Mouse (Mus musculus) thymus, postnatal 36 days (tissue): ENCODE results near the gene Hspb3.
A peak's percentile ranks its signal among the peaks of the same experiment; 100 is the strongest.

ENCODE experiments used
- DNase-seq, 2 experiments: peaks; one replicate each; pipeline ENCODE4 v3.0.0; 2022; ENCODE audit warnings: mixed read lengths in 2 of 2

Gene Hspb3

DNA sequence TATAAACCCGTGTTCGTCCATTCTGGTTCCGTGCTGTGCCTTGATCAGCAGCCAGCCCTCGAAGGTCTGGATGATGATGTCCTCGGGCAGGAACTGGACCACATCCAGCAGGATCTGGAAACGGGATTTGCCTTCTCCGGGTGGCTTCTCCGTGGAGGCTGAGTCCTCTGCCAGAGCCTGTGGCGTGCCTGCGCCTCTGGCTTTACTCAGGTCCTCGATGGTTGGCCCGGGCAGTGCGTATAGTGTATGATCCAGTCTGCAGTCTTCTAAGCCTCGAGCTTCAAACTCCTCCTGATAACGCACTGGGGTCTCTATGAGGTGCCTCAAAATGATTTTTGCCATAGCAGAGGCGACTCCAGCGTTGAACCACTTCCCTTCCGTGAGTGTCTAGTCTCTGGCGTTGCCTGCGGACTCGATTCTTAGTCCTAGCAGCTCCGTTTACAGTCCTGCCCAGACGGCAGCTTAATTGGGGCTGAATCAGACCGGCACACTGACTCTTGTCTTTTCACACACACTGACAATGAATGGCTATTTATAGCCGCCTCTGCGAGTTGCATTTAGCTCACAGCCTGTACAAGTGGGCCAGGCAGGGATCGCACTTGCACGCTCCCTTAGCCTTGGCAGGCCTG, at the start of gene Hspb3:
Hspb3 (minus strand) TSS at position 526 of the 629 bp plus-strand sequence.
- no peak for DNase-seq

- DNase-seq: no peak
These were observed 49.7 kb upstream of the Hspb3 start for GRCm38 (mm10) chr13:113713186-113713585.

DNA sequence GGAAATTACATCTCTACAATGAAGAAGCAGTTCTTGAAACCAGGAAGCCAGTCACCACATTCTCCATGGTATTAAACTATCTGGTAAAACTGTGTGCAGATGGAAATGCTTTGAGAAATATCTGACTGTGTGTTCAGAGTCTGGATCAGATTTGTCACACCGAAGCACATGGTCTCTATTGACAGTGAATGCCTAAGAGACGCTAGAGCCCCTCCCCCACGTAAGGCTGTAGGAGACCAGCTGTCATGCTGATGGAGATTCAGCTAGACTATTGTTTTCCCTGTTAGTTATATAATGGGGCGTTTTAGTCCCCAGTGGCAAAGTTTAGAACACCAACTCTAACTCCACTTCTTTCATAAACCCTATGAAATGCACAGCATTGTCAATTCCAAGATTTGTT, 42.7 kb upstream of the Hspb3 start:
- DNase-seq: no peak

- no peak for DNase-seq
These were observed 37.7 kb upstream of the Hspb3 start for GRCm38 (mm10) chr13:113701185-113701584.

DNA sequence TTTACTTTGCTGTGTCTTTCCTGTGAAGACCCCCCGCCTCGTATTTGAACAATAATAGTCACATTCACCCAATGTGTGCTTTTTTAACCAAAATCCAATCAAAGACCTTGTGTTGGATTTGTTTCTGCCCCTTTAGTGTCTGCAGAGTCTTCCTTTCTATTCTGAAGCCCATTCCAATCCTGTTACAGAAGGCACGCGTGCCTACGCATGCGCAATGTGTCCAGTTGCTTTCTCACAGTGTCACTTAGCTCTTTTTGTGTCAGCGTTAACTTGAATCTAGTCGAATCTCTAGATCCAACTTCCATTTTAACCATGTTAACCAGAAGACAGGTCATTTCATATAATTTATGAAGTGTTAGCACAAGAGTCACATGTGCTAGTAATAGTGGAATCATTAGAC, 36.5 kb upstream of the Hspb3 start:
- DNase-seq: no peak

DNA sequence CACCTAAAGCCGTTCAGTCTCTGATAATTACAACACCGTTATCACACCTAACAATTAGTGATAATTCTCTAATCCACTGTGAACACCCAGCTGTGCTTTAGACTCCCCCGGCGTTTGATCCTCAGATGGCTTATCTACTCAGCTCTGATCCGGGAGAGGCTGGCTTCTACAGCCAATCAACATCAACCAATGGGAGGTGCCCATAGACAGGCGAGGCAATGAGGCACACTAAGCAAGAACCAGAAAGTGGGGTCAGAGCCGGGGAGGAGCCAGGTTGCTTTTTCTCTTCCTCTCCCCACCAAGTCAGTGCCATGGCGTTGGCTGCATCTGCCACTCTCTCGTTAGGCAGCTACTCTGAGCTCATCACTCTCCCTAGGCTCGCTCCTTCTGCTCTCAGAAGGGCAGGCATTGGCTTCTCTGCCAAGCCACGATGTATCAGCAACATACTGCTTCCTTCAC, 36.0 kb upstream of the Hspb3 start:
- DNase-seq: no peak

DNA sequence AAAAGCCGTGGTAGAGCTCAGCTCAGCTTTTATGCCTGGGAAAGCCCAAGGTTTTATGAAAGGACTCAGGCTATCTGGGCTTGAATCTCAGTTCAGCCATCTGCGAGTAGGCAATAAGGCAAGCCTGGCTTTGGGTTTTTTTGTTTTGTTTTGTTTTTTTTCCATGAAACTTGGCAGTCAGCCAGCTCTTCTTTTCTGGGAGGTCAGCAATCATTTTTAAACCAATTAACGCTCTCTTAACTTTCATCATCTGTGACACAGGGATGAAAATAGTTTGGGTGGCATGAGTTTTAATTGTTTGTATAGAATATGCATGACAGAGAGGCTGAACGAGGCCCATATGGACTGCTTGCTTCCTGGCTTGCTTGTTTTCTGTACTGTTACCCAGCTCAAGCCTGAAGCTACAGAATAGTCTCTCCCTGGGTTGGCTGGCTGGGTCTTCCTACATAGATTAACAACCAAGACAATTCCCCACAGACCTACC, 33.4 kb upstream of the Hspb3 start:
- DNase-seq: no peak

GRCm38 (mm10) chr13:113693383-113693782, 29.9 kb upstream of the Hspb3 start:
- DNase-seq: peak; percentile 11 to 19

- DNase-seq: no peak
These were observed 28.2 kb upstream of the Hspb3 start for GRCm38 (mm10) chr13:113691644-113692043.

GRCm38 (mm10) chr13:113689883-113690282, 26.4 kb upstream of the Hspb3 start:
- no peak for DNase-seq

GRCm38 (mm10) chr13:113686691-113687121, 23.2 kb upstream of the Hspb3 start:
- DNase-seq: no peak

DNA sequence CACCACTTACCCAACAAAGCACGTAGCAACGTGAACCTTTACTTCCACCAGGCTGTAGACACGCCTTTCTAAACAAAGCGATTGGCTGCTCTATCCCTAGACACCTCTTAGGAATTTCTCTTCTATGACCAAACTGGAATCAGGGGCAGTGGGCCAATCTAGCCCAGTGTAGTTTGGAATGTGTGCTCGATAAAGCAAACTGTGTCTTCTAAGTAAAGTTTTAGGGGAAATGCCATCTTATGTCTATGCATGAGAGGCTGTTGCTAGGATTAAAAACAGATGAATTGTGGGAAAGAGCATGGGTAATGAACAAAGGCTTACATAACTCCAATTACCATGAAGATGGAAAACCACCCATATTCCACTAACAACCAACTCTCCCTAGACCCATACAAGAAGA, 19.3 kb upstream of the Hspb3 start:
- DNase-seq: no peak

DNA sequence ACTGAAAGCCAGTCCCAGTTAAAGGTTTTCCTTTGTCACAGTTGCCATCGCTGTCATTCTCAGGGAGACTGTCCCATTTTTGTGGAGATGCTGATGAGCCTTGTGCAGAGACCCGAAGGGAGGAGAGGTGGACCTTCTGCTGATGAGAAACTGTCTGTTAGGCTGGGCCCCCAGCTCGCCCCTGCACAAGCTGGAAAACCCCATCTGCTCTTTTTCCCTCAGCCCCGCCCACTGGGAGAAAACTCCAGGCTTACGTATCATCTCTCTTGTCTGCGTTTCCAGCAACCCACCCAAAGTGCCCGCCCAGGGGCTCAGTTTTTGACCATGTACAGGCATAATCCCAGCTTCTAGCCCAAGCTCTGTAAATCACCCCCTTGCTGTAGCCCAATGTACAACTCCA, 17.2 kb upstream of the Hspb3 start:
- no peak for DNase-seq

DNA sequence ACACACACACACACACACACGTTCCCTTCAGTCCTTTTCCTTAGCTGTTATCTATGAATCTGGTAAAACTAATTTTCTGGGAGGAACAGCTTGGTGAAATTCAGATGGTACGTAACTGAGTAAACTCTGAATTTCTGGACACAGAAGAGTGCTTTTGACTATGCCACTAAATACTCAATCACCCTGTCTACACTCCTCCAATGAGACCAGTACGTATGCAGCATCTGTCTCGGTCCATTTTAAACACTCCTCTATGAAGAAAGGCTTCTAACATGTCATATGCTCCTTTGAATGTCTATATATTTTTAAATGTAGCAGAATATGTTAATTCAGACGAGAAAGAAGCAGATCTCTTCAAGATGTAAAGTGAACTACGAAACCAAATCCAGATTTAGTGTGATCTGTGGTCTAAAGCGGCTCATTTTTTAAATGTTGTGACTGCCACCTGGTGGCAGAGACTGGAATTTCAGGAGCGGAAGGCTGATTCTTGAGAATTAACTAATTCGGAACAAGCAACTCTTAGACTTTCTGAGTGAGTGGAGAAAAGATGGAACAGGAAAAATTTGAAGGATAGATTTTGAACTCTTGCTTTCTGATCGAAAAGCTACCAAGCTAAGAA, 6.1 kb upstream of the Hspb3 start:
- DNase-seq: peak; percentile 38 to 48

DNA sequence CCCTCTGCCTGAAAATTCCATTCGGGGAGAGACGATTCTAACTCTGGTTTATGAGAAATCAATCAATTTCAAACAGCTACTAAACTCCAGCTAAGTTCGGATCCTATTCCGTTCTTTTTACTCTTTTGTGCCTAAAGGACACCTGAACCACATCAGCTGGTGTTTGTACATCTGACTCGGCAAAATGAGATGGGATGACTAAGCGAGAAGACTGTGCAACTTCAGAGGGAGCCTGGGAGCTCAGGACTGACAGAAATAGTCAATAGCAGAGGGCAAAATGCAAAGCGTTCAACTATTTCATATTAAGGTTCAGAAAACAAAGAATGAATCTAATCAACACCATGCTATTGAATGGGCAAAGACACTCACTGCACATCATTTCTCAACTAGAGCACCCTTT, 407 bp upstream of the Hspb3 start:
- no peak for DNase-seq

DNA sequence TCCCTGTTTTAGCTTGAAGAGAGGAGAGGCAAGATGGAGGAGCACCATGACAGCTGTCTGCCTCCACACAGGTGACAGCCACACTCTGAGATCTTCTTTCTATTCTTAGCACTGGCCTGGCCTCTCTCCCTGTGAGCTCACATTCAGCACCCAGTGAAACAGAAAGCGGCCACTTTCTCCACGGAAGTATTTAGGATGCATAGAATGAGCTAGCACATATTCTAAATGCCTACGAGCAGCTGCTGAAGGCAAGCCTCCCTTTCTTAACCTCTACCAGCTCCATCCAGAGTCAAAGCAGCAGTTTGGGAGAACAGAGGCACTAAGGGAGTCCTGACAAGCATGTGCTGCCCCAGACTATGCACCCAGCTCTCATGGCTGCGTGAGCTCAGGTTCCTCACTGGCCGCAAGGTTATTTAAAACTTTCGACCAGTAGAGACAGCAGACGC, 1.6 kb downstream of the Hspb3 start:
- no peak for DNase-seq

DNA sequence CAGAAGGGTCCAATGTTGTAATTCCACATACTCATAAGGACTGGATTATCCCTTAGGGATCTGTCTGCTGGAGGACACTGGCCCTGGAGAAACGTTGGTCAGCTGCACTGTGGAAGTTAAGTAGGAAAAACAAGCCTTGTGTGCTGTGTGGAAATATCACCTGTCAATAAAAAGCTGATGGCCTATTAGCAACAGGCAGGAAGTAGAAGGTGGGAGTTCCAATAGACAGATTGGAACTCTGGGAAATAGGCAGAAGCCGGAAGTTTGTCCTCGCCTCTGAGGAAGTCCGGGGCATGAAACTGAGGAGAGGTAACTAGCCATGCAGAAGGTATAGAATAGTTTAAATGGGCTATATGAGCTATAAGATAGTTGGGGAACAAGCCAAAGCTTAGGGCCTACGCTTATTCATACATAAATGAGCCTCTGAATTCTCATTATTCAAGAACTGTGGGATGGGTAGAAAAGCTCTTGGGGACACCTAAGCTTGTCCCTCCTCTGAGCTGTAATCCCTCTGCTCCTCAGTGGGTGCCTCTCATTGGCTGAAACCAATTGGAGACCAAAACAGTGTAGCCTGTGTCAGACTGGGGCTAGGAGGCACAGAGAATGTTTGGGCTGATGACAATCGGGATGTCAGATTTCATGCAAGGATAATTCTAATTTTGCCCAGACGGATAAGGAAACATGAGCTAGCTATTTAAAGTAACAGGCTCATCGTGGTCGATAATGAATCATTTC, 2.7 kb downstream of the Hspb3 start:
- no peak for DNase-seq

DNA sequence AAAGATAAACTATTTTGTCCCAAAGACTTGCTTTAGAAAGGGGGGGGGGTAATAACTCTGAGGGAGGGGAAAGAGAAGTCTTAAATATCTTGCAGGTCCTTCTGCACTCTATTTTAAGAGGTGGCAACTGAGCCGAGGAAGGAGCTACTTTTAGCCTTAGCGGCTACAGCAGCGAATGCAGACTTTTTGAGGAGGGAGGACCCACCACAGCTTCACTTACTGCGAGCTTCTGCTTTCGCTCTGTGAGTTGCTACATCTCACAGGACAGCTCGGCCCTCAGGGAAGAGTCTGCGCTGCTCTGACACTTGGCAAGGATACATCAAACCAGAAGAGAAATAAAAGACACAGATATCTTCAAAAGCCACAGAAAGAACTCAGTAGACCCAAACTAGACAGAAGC, 6.3 kb downstream of the Hspb3 start:
- no peak for DNase-seq

- DNase-seq: no peak
These were observed 6.8 kb downstream of the Hspb3 start for GRCm38 (mm10) chr13:113656639-113657038.

DNA sequence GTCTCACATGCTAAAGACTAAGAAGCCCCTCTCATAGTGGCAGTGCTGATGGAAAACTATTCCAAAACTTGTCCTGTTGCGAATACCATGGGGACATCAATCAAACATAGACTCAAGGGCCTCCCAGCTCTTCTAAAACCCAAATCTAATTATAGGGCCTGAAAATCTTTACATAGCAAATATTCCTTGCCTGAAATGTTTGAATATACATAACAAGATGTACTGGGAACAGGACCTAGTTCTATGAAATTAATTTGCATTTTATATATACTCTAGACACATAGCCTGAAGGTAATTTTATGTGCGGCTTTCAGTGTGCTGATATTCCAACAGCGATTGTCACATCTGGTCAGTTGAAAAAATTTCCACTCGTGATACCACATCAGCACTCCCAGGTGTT, 8.0 kb downstream of the Hspb3 start:
- DNase-seq: no peak

DNA sequence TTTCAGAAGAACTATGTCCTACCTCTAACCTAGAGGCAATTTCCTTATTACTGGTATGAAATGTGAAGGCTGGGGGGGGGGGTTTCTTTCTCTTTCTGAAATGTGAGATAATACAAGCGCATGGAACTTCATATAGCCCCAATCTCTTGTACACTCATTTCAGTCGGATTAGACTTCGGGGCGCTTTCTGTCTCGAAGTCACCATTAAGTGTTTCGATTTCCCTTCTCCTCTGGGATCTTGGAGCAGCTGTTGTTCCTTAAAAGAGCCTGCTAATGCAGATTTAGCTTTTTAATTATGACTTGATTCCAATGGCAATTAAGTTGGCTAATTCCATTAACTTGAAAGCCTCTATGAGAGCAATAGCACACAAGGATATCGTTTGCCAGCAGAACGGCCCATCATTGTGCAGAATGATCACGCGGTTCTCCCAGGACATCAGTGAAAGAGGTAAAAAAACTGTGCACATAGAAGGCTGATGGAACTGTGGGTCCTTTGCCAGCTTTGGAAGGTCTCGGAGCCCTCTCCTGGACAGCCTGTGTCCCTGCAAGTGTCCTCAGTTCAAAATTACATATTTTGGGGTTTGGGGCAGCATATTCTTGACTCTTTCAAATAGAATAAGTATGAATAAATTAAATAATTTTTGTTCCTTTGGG, 22.4 kb downstream of the Hspb3 start:
- no peak for DNase-seq

DNA sequence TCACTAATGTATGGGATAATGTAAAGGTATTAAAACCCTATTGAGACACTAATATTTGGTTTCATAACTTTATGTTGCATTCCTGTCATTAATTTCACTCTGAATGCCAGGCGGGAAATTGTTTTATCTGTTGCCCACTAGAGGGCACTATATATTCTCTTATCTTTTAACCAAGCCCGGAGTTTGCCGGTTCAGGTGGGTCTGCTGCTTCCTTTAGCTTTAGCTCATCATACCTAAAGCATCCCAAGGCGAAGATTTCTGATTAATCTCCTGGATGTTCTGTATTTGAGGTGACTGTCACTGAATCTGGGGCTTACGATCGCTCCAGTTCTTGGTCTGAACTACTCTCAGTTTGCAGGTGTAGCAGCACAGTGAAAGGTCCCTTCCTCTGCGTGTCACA, 24.6 kb downstream of the Hspb3 start:
- DNase-seq: peak in 1 of 2 experiments; percentile 17

- peak; percentile 10 to 30 for DNase-seq
These were observed 27.7 kb downstream of the Hspb3 start for GRCm38 (mm10) chr13:113635799-113636222.
